Mouse (Mus musculus): ENCODE measurements around the gene Nlgn3. TPM values are rescaled to one million over a fixed set of nuclear protein-coding genes. Genes with fewer than 3 reads are reported as not detected.

Gene Nlgn3
- polyA plus RNA-seq, 1 experiment from 2014 or later, result 1.7 TPM

GRCm38 (mm10) chrX:101301654-101302053, 2.7 kb downstream of the Nlgn3 start:
- H3K4me3 ChIP-seq (ENCODE audit: low read depth, low read length), result no peak overlapping the region
- no peaks in the 10 kb centered on the region for H3K36me3 ChIP-seq (ENCODE audit: control insufficient read depth, insufficient read depth, low read length)
- no peak for TF ChIP-seq EP300 (optimal IDR thresholded peaks at IDR 0.05)
- TF ChIP-seq CTCF (IDR thresholded peaks at IDR 0.05; ENCODE audit: low read depth), result no peak
- no peaks in the 10 kb centered on the region for H3K9me3 ChIP-seq (ENCODE audit: control insufficient read depth, low read length)
- no peak for DNase-seq (ENCODE audit: low spot score)
- H3K4me2 ChIP-seq (replicated peaks; ENCODE audit: low read depth), result no peak overlapping the region
- H3K4me1 ChIP-seq (replicated peaks; ENCODE audit: control insufficient read depth, insufficient read depth), result no peaks in the 10 kb centered on the region
- no peaks in the 10 kb centered on the region for H3K27me3 ChIP-seq (ENCODE audit: control insufficient read depth, insufficient read depth, low read length)
- ATAC-seq (ENCODE audit: low FRiP score, low TSS enrichment), result no peak
- H3K27ac ChIP-seq (replicated peaks), result no peak overlapping the region
- WGBS, result 82% methylated on average over 9 of the region's 9 CpGs
- no peak overlapping the region for H3K9ac ChIP-seq (ENCODE audit: low read length)

DNA sequence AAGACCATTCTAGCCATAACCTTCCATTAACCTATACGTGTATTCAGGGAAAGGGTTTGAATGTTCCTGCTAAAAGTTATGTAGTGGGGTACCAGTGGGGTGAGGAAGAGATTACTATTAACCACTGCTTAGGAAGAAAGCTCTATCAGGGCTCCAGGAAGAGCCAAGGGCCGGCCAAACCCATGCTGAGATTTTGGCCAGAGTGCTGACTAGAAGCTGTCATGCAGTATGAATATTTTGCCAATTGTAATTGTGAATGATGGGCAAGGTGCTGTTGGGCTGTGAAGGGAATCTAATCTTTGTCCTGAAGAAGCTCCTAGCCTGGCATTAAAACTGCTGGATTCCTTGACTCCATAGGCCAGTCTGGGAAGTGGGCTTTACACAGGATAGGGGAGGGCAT, 5.7 kb downstream of the Nlgn3 start:
- H3K9ac ChIP-seq (ENCODE audit: low read length), result no peak overlapping the region
- no peak for ATAC-seq (ENCODE audit: low FRiP score, low TSS enrichment)
- no peak overlapping the region for H3K4me3 ChIP-seq (ENCODE audit: low read depth, low read length)
- no peaks in the 10 kb centered on the region for H3K36me3 ChIP-seq (ENCODE audit: control insufficient read depth, insufficient read depth, low read length)
- 69% methylated on average over 2 of the region's 2 CpGs for WGBS
- H3K4me1 ChIP-seq (replicated peaks; ENCODE audit: control insufficient read depth, insufficient read depth), result no peaks in the 10 kb centered on the region
- no peak for TF ChIP-seq EP300 (optimal IDR thresholded peaks at IDR 0.05)
- TF ChIP-seq CTCF (IDR thresholded peaks at IDR 0.05; ENCODE audit: low read depth), result no peak
- no peak overlapping the region for H3K4me2 ChIP-seq (replicated peaks; ENCODE audit: low read depth)
- H3K9me3 ChIP-seq (ENCODE audit: control insufficient read depth, low read length), result no peaks in the 10 kb centered on the region
- DNase-seq (ENCODE audit: low spot score), result no peak
- no peak overlapping the region for H3K27ac ChIP-seq (replicated peaks)
- H3K27me3 ChIP-seq (ENCODE audit: control insufficient read depth, insufficient read depth, low read length), result no peaks in the 10 kb centered on the region

GRCm38 (mm10) chrX:101309299-101309698, 10.3 kb downstream of the Nlgn3 start:
- H3K9ac ChIP-seq (ENCODE audit: low read length), result no peak overlapping the region
- TF ChIP-seq EP300 (optimal IDR thresholded peaks at IDR 0.05), result no peak
- TF ChIP-seq CTCF (IDR thresholded peaks at IDR 0.05; ENCODE audit: low read depth), result no peak
- ATAC-seq (ENCODE audit: low FRiP score, low TSS enrichment) (no peak), DNase-seq (ENCODE audit: low spot score) (no peak)
- 91% methylated on average over 5 of the region's 5 CpGs for WGBS
- no peak overlapping the region for H3K4me3 ChIP-seq (ENCODE audit: low read depth, low read length)
- no peak overlapping the region for H3K4me2 ChIP-seq (replicated peaks; ENCODE audit: low read depth)
- H3K27me3 ChIP-seq (ENCODE audit: control insufficient read depth, insufficient read depth, low read length), result no peaks in the 10 kb centered on the region
- H3K36me3 ChIP-seq (ENCODE audit: control insufficient read depth, insufficient read depth, low read length), result no peaks in the 10 kb centered on the region
- no peak overlapping the region for H3K27ac ChIP-seq (replicated peaks)
- H3K9me3 ChIP-seq (ENCODE audit: control insufficient read depth, low read length), result no peaks in the 10 kb centered on the region
- H3K4me1 ChIP-seq (replicated peaks; ENCODE audit: control insufficient read depth, insufficient read depth), result no peaks in the 10 kb centered on the region

- ATAC-seq (ENCODE audit: low FRiP score, low TSS enrichment) (no peak), DNase-seq (ENCODE audit: low spot score) (no peak)
- Histone ChIP-seq H3K4me2 (replicated peaks; ENCODE audit: low read depth) (no peak overlapping the region), H3K27me3 (ENCODE audit: control insufficient read depth, insufficient read depth, low read length) (no peaks in the 10 kb centered on the region), H3K9me3 (ENCODE audit: control insufficient read depth, low read length) (no peaks in the 10 kb centered on the region), H3K4me3 (ENCODE audit: low read depth, low read length) (no peak overlapping the region), H3K36me3 (ENCODE audit: control insufficient read depth, insufficient read depth, low read length) (no peaks in the 10 kb centered on the region), H3K4me1 (replicated peaks; ENCODE audit: control insufficient read depth, insufficient read depth) (no peaks in the 10 kb centered on the region), H3K9ac (ENCODE audit: low read length) (no peak overlapping the region), H3K27ac (replicated peaks) (no peak overlapping the region)
- 46% methylated on average over 5 of the region's 6 CpGs for WGBS
- TF ChIP-seq CTCF (IDR thresholded peaks at IDR 0.05; ENCODE audit: low read depth) (no peak), EP300 (optimal IDR thresholded peaks at IDR 0.05) (no peak)
Observed at GRCm38 (mm10) chrX:101313625-101314359, 14.8 kb downstream of the Nlgn3 start.

DNA sequence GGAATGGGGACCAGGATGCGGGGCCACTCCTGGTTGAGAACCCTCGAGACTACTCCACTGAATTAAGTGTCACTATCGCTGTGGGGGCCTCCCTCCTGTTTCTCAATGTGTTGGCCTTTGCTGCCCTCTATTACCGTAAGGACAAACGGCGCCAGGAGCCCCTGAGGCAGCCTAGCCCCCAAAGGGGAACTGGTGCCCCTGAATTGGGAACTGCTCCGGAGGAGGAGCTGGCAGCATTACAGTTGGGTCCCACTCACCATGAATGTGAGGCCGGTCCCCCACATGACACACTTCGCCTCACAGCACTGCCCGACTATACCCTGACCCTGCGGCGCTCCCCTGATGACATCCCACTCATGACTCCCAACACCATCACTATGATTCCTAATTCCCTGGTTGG, 20.8 kb downstream of the Nlgn3 start:
- 89% methylated on average over 12 of the region's 12 CpGs for WGBS
- no peaks in the 10 kb centered on the region for H3K9me3 ChIP-seq (ENCODE audit: control insufficient read depth, low read length)

More for the DNA sequence above, 20.8 kb downstream of the Nlgn3 start:
- TF ChIP-seq CTCF (IDR thresholded peaks at IDR 0.05; ENCODE audit: low read depth) (no peak), EP300 (optimal IDR thresholded peaks at IDR 0.05) (no peak)
- no peak; the same call in 1 of the 2 replicates for ATAC-seq (ENCODE audit: low FRiP score, low TSS enrichment)
- Histone ChIP-seq H3K4me3 (ENCODE audit: low read depth, low read length) (no peak overlapping the region), H3K4me1 (replicated peaks; ENCODE audit: control insufficient read depth, insufficient read depth) (no peaks in the 10 kb centered on the region), H3K4me2 (replicated peaks; ENCODE audit: low read depth) (no peak overlapping the region), H3K36me3 (ENCODE audit: control insufficient read depth, insufficient read depth, low read length) (no peaks in the 10 kb centered on the region), H3K9ac (ENCODE audit: low read length) (no peak overlapping the region), H3K27ac (replicated peaks) (no peak overlapping the region), H3K27me3 (ENCODE audit: control insufficient read depth, insufficient read depth, low read length) (no peaks in the 10 kb centered on the region)
- DNase-seq (ENCODE audit: low spot score), result no peak

All from stomach, postnatal 0 days (tissue).